Mouse (Mus musculus) embryonic fibroblast, embryonic 13.5 days (primary cell): ENCODE results near the gene Kdelr1.

ENCODE experiments used
- CTCF ChIP-seq: IDR thresholded peaks from 2 replicates; pipeline ENCODE4 v1.5.1; 2011; ENCODE audit warnings: mild to moderate bottlenecking, control low read depth, low read length, moderate library complexity, borderline replicate concordance; ENCODE audit not compliant: insufficient read depth
- POLR2A ChIP-seq: IDR thresholded peaks from 2 replicates; pipeline ENCODE4 v1.6.1; 2011; ENCODE audit warnings: low read depth, mild to moderate bottlenecking, control low read depth, low read length, moderate library complexity

- TF ChIP-seq CTCF (no peak), POLR2A (0 out of 2 replicates have a peak, but pooled peaks have one; percentile 13)
These were observed 4.7 kb upstream of the Kdelr1 start for GRCm38 (mm10) chr7:45867871-45868270.
